Mouse (Mus musculus): ENCODE results near the gene Pisd.

DNA sequence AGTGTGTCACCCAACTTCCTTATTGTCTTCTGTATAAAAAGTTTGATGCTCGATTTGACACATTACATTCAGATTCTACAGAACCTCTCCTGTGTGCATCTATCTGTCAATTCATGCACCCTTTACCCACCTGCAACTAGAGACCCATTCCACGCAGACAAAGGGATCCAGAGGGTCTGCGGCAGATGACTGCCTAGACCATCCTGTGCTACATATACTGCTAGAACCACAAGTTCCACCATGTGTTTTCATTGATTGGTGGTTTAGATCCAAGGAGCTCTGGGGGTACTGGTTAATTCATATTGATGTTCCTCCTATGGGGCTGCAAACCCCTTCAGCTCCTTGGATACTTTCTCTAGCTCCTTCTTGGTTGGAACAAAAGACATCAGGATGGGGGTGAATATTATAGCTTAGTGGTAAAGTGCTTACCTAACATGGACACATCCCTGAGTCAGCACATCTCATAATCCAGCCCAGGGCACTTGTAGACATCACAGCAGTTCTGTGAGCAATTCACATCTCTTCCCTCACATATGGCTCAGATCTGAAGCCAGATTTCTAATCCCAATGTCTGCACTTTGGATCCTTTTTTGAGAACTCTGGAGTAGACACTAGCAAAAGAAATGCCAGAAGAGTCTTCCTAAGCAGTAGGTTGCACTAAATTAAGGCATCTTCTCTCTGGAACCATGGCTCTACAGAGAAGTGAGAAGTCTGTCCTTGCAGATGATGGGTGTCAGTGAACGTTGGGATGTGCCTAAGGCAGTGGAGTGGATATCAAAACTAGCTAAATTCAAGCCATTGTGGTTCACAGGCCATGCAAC, 73.0 kb downstream of the Pisd start:
- TF ChIP-seq CTCF (IDR thresholded peaks at IDR 0.05; ENCODE audit: low read depth): no peak
- TF ChIP-seq EP300 (IDR thresholded peaks at IDR 0.05; ENCODE audit: low read depth): no peak
